Mouse (Mus musculus) embryonic facial prominence, embryonic 11.5 days (tissue): Measurements from ENCODE around the gene C2cd4a. TPM values are rescaled to one million over a fixed set of nuclear protein-coding genes. Genes with fewer than 3 reads are reported as not detected.

Experiments
- ATAC-seq: fragments of 200-750 bp; cut with Nextera tagmentation; replicated peaks from 2 replicates; pipeline ENCODE4 v1.8.0; 2017; ENCODE audit warnings: low read depth; ENCODE audit not compliant: insufficient number of reproducible peaks, low FRiP score, low TSS enrichment
- DNase-seq: peaks from one replicate; pipeline ENCODE4 v3.0.0-alpha.2; 2015; ENCODE audit warnings: low spot score
- H3K27ac ChIP-seq: fragments of 300-500 bp; sonication (generic); replicated peaks from 2 replicates; pipeline ENCODE4 v1.5.1; 2014; ENCODE audit warnings: mild to moderate bottlenecking, low read depth, low read length, control low read depth
- H3K27me3 ChIP-seq: fragments of 300-500 bp; sonication (generic); 2 replicates; pipeline ENCODE4 v1.6.1; 2014; ENCODE audit warnings: mild to moderate bottlenecking, low read length, moderate library complexity, mixed read lengths; ENCODE audit not compliant: control insufficient read depth, insufficient read depth
- H3K36me3 ChIP-seq: fragments of 300-500 bp; sonication (generic); replicated peaks from 2 replicates; pipeline ENCODE4 v1.6.1; 2014; ENCODE audit warnings: low read depth, mild to moderate bottlenecking, low read length, moderate library complexity, mixed read lengths; ENCODE audit not compliant: control insufficient read depth, insufficient read depth
- H3K4me1 ChIP-seq: fragments of 300-500 bp; sonication (generic); 2 replicates; pipeline ENCODE4 v1.6.1; 2014; ENCODE audit warnings: low read length, mixed read lengths; ENCODE audit not compliant: control insufficient read depth, insufficient read depth
- H3K4me2 ChIP-seq: fragments of 300-500 bp; sonication (generic); 2 replicates; pipeline ENCODE4 v1.6.1; 2014; ENCODE audit warnings: low read depth, mild to moderate bottlenecking, control low read depth, low read length, moderate library complexity
- H3K4me3 ChIP-seq: fragments of 300-500 bp; sonication (generic); 2 replicates; pipeline ENCODE4 v1.5.1; 2014; ENCODE audit warnings: low read depth, low read length, control low read depth
- H3K9ac ChIP-seq: fragments of 300-500 bp; sonication (generic); replicated peaks from 2 replicates; pipeline ENCODE4 v1.6.1; 2014; ENCODE audit warnings: mild to moderate bottlenecking, control low read depth, low read length
- H3K9me3 ChIP-seq: fragments of 300-500 bp; sonication (generic); replicated peaks from 2 replicates; pipeline ENCODE4 v1.6.1; 2016; ENCODE audit warnings: mild to moderate bottlenecking, low read length, inconsistent platforms, mixed read lengths; ENCODE audit not compliant: control insufficient read depth
- WGBS: fragments of 180-500 bp; shearing (Covaris S2); extraction: QIAGEN DNeasy Blood & Tissue Kit; methylation state at CpG from one replicate; pipeline ENCODE4 v1.1.7; 2014; 5-methylcytosine and 5-hydroxymethylcytosine counted together
- polyA plus RNA-seq: library from polyadenylated mRNA; unstranded; fragments of >200 nt; fragmentation: Nextera tagmentation; extraction: Ambion mirVana; gene quantifications from 2 replicates; pipeline ENCODE4 v1.2.1, GENCODE M21; 2014

The C2cd4a gene
- polyA plus RNA-seq, 1 experiment from 2014 or later, result not detected

DNA sequence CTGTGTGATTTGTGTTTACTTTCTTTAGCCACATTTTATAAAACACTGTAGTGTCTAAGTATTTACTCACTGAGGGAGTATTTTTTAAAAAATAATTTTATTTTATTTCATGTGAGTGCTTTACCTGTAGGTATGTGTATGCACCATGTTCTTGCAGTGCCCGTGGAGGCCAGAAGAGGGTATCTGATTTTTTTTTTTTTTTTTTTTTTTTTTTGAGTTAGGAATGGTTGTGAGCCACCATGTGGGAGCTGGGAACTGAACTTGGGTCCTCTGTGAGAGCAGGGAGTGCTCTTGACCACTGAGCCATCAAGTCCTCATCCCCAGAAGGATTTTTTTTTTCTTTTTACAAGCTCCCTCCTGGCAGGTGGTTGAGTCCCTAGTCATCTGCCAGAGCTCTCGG lies 14.0 kb upstream of the C2cd4a start:
- H3K27ac ChIP-seq, result no peak overlapping the region
- no peak for ATAC-seq
- H3K27me3 ChIP-seq, result no peaks in the 10 kb centered on the region
- H3K9ac ChIP-seq, result no peak overlapping the region
- no peaks in the 10 kb centered on the region for H3K36me3 ChIP-seq
- whole genome bisulfite sequencing, result 85% methylated on average over 2 of the region's 2 CpGs
- no peak overlapping the region for H3K4me3 ChIP-seq
- no peaks in the 10 kb centered on the region for H3K4me1 ChIP-seq
- no peaks in the 10 kb centered on the region for H3K9me3 ChIP-seq
- no peak for DNase-seq
- H3K4me2 ChIP-seq, result no peak overlapping the region

DNA sequence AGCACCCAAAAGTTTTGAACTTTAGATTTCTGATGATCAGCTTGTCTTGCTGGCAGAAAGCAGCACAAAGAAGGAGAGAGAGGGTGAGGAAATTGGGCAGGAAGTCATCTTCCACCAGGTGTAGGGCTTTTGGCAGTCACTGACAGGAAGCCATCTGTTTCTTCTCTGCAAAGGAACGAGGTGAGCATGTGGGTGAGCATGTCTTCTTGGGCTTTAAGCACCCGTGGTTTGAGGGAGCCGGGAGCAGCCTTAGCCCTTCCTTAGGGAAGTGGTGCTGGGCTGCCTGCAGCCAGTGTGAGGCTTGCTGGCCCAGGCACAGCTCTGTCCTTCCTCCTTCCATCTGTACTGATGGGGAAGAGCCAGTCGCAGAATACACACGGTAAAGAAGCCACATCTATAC lies 13.5 kb upstream of the C2cd4a start:
- DNase-seq (no peak), ATAC-seq (no peak)
- H3K4me3 ChIP-seq, result no peak overlapping the region
- H3K9ac ChIP-seq, result no peak overlapping the region
- no peaks in the 10 kb centered on the region for H3K27me3 ChIP-seq
- no peaks in the 10 kb centered on the region for H3K9me3 ChIP-seq
- no peak overlapping the region for H3K4me2 ChIP-seq
- no peaks in the 10 kb centered on the region for H3K36me3 ChIP-seq
- 90% methylated on average over 5 of the region's 5 CpGs for WGBS
- no peak overlapping the region for H3K27ac ChIP-seq
- H3K4me1 ChIP-seq, result no peaks in the 10 kb centered on the region

- no peak overlapping the region for H3K4me3 ChIP-seq
- H3K36me3 ChIP-seq, result no peaks in the 10 kb centered on the region
- H3K9ac ChIP-seq, result no peak overlapping the region
- DNase-seq (no peak), ATAC-seq (no peak)
- no peaks in the 10 kb centered on the region for H3K9me3 ChIP-seq
- no peak overlapping the region for H3K27ac ChIP-seq
- no peaks in the 10 kb centered on the region for H3K4me1 ChIP-seq
- H3K27me3 ChIP-seq, result no peaks in the 10 kb centered on the region
- H3K4me2 ChIP-seq, result no peak overlapping the region
- WGBS, result 76% methylated on average over 4 of the region's 4 CpGs
These were observed 12.9 kb upstream of the C2cd4a start for GRCm38 (mm10) chr9:67845012-67845411.

GRCm38 (mm10) chr9:67842797-67843196 lies 10.7 kb upstream of the C2cd4a start:
- DNase-seq (no peak), ATAC-seq (no peak)
- H3K27me3 ChIP-seq, result no peaks in the 10 kb centered on the region
- H3K9ac ChIP-seq, result no peak overlapping the region
- H3K36me3 ChIP-seq, result no peaks in the 10 kb centered on the region
- no peaks in the 10 kb centered on the region for H3K4me1 ChIP-seq
- no peak overlapping the region for H3K4me2 ChIP-seq
- H3K27ac ChIP-seq, result no peak overlapping the region
- no peak overlapping the region for H3K4me3 ChIP-seq
- 80% methylated on average over 5 of the region's 5 CpGs for WGBS
- H3K9me3 ChIP-seq, result no peaks in the 10 kb centered on the region

DNA sequence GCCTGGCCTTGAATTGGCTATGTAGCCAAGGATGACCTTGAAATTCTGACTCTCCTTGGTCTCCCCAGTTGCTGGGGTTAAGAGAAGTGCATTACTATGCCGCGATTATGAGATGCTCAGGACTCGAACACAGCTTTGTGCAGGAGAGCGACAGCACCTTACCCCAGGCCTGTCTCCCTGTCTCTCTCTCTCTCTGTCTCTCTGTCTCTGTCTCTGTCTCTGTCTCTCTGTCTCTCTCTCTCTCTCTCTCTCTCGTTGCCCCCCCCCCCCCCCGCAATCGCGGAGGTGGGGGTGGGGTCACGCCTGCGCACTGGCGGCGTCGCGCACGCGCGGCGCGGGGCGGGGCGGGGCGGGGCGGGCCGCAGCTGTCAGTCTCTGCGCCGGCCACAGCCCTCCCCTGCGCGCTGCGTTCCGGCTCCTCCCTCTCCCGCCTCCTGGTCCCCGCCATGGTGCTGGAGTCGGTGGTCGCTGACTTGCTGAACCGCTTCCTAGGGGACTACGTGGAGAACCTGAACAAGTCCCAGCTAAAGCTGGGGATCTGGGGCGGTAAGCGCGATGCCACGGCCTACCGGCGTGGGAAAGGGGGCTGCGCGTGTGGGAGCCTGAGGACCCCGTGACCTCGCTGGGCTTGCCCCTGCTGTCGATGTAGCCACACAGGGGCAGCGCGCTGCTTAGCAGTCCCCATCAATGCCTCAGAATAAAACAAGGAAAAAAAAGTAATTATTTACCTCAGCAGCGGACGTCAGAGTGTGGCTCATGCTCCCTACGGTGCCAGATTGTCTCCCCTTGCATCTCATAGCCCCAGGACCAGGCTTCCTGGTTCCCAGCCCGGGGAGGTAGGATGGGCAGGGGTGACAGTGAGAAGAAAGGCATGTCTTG lies 8.1 kb upstream of the C2cd4a start, which contains the start of gene Vps13c:
Gene Vps13c, plus strand, starts transcription at position 416 of the 879 bp plus-strand sequence.
- Histone ChIP-seq H3K9ac (peak within 1 kb of the TSS; percentile 81), H3K27me3 (no peaks in the 10 kb centered on the region), H3K4me1 (no peaks in the 10 kb centered on the region), H3K27ac (no peak within 1 kb of the TSS), H3K36me3 (no peaks in the 10 kb centered on the region), H3K9me3 (no peaks in the 10 kb centered on the region), H3K4me2 (peak within 1 kb of the TSS; percentile 79), H3K4me3 (peak within 1 kb of the TSS; percentile 63)
- DNase-seq (peak; percentile 88), ATAC-seq (peak; percentile 97)
- WGBS, result 0% methylated on average over 33 of the region's 53 CpGs

DNA sequence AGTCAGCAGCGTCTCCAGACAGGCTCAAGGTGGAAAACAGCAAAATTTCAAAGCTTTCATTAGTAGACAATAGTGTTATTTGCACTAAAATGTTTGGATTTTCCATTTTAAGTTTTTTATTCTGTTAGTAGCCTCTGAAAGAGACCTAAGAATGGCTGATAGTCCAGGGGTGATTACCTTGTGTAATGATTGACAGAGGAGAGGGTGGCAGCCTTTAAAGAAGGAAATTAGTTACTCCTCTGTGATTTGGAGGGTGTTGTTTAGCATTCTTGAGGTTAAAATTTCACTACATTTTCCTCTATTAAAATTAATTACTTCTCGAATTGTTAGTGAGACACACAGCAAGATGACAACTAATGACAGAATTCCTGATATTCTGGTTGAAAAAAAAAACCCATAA lies 5.2 kb upstream of the C2cd4a start:
- no peak overlapping the region for H3K27ac ChIP-seq
- ATAC-seq, result no peak
- H3K27me3 ChIP-seq, result no peaks in the 10 kb centered on the region
- no peak overlapping the region for H3K4me2 ChIP-seq
- H3K9me3 ChIP-seq, result no peaks in the 10 kb centered on the region
- no peak for DNase-seq
- H3K36me3 ChIP-seq, result no peaks in the 10 kb centered on the region
- H3K4me3 ChIP-seq, result no peak overlapping the region
- H3K4me1 ChIP-seq, result no peaks in the 10 kb centered on the region
- H3K9ac ChIP-seq, result no peak overlapping the region
- WGBS, result 81% methylated on average over 2 of the region's 2 CpGs

DNA sequence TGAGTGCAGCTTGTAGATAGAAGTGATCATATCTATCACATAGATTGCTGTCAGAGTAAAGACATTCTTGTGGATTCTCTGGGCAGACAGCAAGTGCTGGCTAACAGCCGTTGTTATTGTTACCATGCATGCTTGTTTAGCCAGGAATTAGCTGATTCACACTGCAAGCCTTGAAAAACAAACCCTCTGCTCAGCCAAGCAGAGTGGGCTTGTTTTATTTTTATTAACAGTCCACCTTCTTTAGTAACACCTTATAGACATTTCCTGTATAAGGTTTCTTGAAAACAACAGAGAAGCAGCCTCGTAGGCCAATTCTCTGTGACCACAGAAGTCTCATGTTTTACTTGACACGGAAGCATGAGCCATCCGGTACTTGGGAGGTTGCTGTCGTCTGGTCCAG lies 2.4 kb upstream of the C2cd4a start:
- WGBS, result 75% methylated on average over 5 of the region's 5 CpGs
- H3K9ac ChIP-seq, result no peak overlapping the region
- no peak for DNase-seq
- H3K36me3 ChIP-seq, result no peaks in the 10 kb centered on the region
- no peak overlapping the region for H3K4me3 ChIP-seq
- no peaks in the 10 kb centered on the region for H3K9me3 ChIP-seq
- no peak overlapping the region for H3K27ac ChIP-seq
- peaks cover 5% of the 10 kb centered on the region; the same call in 1 of the 2 replicates for H3K4me1 ChIP-seq
- ATAC-seq, result no peak
- peaks cover 18% of the 10 kb centered on the region for H3K27me3 ChIP-seq
- no peak overlapping the region for H3K4me2 ChIP-seq

GRCm38 (mm10) chr9:67831359-67832045 lies 628 bp downstream of the C2cd4a start:
- no peaks in the 10 kb centered on the region for H3K9me3 ChIP-seq
- 1% methylated on average over 57 of the region's 57 CpGs for whole genome bisulfite sequencing
- peaks cover 5% of the 10 kb centered on the region; the same call in 1 of the 2 replicates for H3K4me1 ChIP-seq
- H3K9ac ChIP-seq, result peak overlapping the region; percentile 58
- H3K4me3 ChIP-seq, result peak overlapping the region; percentile 49
- H3K27me3 ChIP-seq, result peaks cover 20% of the 10 kb centered on the region
- no peak overlapping the region for H3K27ac ChIP-seq
- ATAC-seq, result peak; percentile 31
- H3K4me2 ChIP-seq, result peak overlapping the region; percentile 95
- no peaks in the 10 kb centered on the region for H3K36me3 ChIP-seq
- DNase-seq, result peak; percentile 53
